Mouse (Mus musculus): Measurements from ENCODE around the gene Creb5.
"Not testable (repeated sequence)": the region's sequence is repeated elsewhere in the genome, so short reads cannot be mapped to it uniquely, and the experiment has no call there.

Creb5 gene

GRCm38 (mm10) chr6:53319543-53320325 lies 32.7 kb downstream of the Creb5 start:
- DNase-seq (ENCODE audit: low read depth) = no peak

GRCm38 (mm10) chr6:53337398-53337797 lies 50.3 kb downstream of the Creb5 start:
- DNase-seq (ENCODE audit: low read depth) = no peak

- DNase-seq (ENCODE audit: low read depth) = no peak
Observed at GRCm38 (mm10) chr6:53352311-53352960, 65.4 kb downstream of the Creb5 start.

GRCm38 (mm10) chr6:53356328-53356727 lies 69.3 kb downstream of the Creb5 start:
- DNase-seq (ENCODE audit: low read depth) = no peak

DNA sequence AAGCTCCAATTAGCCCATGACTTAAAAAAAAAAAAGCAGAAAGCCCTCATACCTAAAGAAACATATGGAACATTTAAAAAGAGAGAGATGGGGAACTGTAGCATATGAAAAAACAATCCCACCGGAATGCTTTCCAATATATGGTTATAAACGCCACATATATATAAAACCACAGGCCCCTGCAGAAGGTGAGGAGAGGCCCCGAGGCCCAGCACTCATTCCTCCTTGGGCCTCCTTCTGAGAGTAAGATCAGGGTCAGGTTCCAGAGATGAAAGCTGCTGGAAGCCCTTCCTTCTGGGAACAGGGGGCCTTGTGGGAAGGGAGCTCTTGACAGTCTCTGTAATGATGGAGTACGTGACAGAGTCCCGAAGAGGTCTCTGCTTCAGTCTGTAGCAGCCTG lies 76.5 kb downstream of the Creb5 start:
- DNase-seq (ENCODE audit: low read depth) = no peak

DNA sequence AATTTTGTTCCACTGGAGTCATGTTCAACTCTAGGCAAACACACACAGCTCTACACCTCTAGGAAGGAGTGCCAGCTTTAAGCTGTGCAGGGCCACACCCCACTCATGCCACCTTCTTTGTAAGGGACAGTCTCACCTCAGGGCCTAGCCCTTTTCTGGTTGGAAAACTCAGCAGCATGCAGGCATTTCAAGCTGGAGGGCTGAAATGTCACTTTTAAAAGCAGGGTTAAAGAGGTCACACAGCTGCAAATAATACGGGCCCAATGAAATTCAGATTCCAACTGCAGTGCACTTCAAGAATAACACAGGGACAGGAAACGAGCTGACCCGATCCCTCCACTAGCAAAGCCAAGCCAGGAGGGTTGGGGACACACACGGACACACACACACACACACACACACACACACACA lies 76.9 kb downstream of the Creb5 start:
- DNase-seq (ENCODE audit: low read depth) = no peak

GRCm38 (mm10) chr6:53369147-53369546 lies 82.1 kb downstream of the Creb5 start:
- no peak for DNase-seq (ENCODE audit: low read depth)

GRCm38 (mm10) chr6:53369928-53370327 lies 82.9 kb downstream of the Creb5 start:
- DNase-seq (ENCODE audit: low read depth) = peak; percentile 79

GRCm38 (mm10) chr6:53371962-53372361 lies 84.9 kb downstream of the Creb5 start:
- no peak for DNase-seq (ENCODE audit: low read depth)

DNA sequence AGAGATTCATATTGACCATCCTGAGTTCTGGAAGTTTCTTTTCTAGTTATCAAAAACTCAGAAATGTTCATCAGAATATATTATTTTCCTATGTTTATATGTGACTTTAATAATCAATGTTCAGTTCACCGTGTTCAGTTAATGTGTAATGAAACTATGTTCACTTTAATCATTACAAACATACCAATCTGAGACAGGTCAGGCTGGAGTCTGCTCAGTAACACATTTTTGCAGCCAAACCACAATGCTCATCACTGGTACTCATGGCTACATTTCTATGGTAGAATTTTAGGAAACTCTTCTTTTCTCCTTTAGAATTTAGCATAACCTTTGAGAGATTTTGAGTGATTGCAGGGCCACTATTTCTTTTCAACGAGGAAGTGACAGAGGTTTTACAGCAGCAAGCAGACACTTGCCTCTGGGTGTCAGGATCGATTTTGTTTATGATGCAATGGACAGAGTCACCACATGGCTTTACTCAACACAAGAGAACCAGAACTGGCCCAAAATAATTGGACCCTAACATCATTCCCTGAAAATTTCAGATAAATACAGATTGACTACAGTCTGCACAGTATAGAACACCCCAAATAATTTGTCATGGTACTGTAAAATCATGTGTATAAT lies 87.4 kb downstream of the Creb5 start:
- no peak for DNase-seq (ENCODE audit: low read depth)

- no peak for DNase-seq (ENCODE audit: low read depth)
Observed at GRCm38 (mm10) chr6:53389277-53389676, 102.2 kb downstream of the Creb5 start.

- DNase-seq (ENCODE audit: low read depth) = no peak
Observed at GRCm38 (mm10) chr6:53390413-53390812, 103.3 kb downstream of the Creb5 start.

GRCm38 (mm10) chr6:53394026-53394425 lies 107.0 kb downstream of the Creb5 start:
- DNase-seq (ENCODE audit: low read depth) = no peak

- DNase-seq (ENCODE audit: low read depth) = no peak
Observed at GRCm38 (mm10) chr6:53395208-53395607, 108.1 kb downstream of the Creb5 start.

DNA sequence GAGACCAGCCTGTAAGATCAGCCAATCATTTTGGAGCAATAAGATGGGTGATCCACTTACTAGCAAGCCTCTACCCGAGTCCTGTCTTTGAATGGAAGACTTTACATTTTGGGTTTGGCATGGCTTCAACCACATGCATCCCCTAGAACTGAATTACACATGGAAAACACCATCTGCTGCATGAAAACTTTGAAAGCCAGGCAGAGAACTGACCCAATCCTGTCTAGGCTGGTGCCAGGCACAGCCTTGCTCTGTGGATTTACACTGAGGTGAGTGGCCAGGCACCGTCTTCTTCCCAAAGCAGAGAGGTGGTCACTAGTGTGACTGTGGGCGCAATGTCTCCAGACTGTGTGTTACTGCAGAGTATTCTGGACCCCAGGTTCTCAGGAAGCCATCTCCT lies 109.4 kb downstream of the Creb5 start:
- no peak for DNase-seq (ENCODE audit: low read depth)

GRCm38 (mm10) chr6:53397797-53398196 lies 110.7 kb downstream of the Creb5 start:
- DNase-seq (ENCODE audit: low read depth) = no peak

DNA sequence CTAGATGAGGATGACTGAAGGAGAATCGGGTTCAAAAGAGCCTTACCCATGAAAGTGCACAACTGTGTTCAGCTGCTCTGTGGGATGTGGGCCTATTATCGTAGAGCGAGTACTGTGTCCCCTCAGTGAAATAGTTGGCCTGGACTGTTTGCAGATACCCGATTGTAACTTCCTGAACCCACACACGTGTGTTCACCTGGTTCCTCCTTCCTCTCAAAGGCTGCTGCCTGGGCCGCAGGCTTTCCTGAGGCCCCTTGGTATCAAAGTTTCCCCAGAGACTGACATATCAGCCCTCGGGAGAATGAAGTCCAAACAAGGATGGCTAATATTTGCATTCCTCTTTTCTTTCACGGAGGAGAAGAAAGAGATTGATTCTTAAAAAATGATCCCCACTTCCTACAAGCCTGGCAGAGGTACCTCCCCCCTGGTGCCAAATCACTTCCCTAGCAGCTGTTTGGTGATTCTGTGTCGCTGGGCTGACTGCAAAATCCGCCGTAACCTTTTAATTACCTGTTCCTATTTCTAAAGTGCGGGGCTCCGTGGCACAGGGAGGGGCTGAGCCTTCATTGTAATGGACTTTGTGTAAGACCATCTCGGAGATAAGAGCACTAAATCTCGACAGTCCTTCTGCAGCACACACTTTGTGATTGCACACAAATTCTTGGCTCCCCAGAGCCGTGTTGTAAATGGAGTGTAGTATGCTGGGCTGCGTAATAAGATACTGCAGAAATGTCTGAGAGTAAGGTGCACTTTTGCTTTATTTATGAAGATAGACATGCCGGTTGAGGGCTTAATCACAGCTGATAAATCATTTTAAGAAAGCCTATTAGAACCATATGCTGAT lies 111.4 kb downstream of the Creb5 start:
- DNase-seq (ENCODE audit: low read depth) = no peak

DNA sequence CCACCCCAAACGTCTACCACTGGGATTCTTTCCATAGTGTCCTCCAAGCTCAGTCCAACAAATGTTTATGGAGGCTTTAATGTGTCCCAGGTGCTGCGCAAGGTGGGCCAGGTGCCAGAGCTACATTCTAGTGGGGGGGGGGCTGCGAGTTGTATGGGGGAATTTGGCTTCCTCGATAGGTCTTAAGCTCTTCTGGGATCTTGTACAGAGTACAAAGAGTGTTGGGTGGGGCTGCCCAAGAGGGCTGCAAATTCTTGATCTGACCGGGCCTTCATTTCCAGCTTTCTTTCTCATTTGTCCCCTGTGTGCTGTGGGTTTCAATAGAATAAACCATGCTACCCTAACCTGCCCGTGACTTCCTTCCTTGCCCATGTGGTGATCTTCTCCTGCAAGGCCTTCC lies 114.3 kb downstream of the Creb5 start:
- DNase-seq (ENCODE audit: low read depth) = no peak

DNA sequence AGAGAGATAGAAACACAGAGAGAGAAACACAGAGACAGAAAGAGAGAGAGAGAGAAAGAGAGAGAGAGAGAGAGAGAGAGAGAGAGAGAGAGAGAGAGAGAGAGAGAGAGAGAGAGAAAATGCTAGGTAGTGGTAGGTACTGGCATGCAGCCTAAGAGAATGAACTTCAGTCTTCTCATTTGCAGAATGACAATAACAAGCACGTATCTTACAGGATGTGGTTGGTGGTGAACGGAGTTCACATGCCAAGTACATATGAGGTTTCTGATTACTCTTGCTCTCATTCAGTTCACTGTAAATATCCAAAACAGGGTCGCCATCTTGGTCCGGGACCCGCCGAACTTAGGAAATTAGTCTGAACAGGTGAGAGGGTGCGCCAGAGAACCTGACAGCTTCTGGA lies 115.5 kb downstream of the Creb5 start:
- DNase-seq (ENCODE audit: low read depth) = not testable (repeated sequence)

GRCm38 (mm10) chr6:53409183-53409582 lies 122.1 kb downstream of the Creb5 start:
- no peak for DNase-seq (ENCODE audit: low read depth)

GRCm38 (mm10) chr6:53421345-53421744 lies 134.3 kb downstream of the Creb5 start:
- DNase-seq (ENCODE audit: low read depth) = no peak

DNA sequence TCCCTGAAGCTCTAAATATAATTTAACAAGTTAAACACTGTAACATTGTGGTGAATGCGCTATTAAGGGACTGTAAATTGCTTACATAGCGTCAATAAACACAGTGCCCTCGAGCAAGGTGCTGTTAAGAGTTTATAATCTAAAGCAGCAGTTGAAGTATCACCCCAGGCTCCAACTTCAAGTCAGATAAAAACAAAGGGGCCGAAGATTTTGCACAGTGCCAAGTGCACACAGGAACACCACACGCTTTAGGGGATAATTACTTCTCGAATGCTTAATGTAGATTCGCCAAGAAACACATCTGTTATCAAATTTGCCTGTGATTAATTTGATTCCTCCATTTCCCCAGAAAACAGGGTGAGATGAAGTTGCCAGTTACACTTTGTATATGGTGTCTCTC lies 142.3 kb downstream of the Creb5 start:
- no peak for DNase-seq (ENCODE audit: low read depth)
